8 mouse cellular contexts compared by ENCODE assay signal in genomic region chr5:107867970-107868904, GRCm38 (mm10). TPM values are rescaled to one million over a fixed set of nuclear protein-coding genes. Genes with fewer than 3 reads are reported as not detected.
A peak's percentile ranks its signal among the peaks of the same experiment; 100 is the strongest.
DNase-seq lines count a peak whose midpoint lies in the region; ATAC-seq lines count a peak whose summit lies in the region.

No protein-coding gene starts in this region.

- H3K9ac ChIP-seq in embryonic facial prominence, embryonic 13.5 days, result peak overlapping the region; percentile 93
- peak overlapping the region; percentile 86 for H3K9ac ChIP-seq in neural tube, embryonic 12.5 days

- ATAC-seq in embryonic facial prominence, embryonic 13.5 days (ENCODE audit: insufficient number of reproducible peaks, insufficient read depth, low FRiP score, low TSS enrichment, low read depth), result peak; percentile 77
- ATAC-seq in neural tube, embryonic 12.5 days (ENCODE audit: low FRiP score, low read depth), result peak; percentile 77

- H3K27ac ChIP-seq in embryonic facial prominence, embryonic 13.5 days, result peak overlapping the region; percentile 96
- peak overlapping the region; percentile 98 for H3K27ac ChIP-seq in heart, embryonic 10.5 days
- peak overlapping the region; percentile 92 for H3K27ac ChIP-seq in neural tube, embryonic 12.5 days

- H3K4me3 ChIP-seq in embryonic facial prominence, embryonic 13.5 days, result peak overlapping the region; percentile 84
- peak overlapping the region; percentile 87 for H3K4me3 ChIP-seq in heart, embryonic 10.5 days
- peak overlapping the region; percentile 89 for H3K4me3 ChIP-seq in neural tube, embryonic 12.5 days

- H3K9me3 ChIP-seq in embryonic facial prominence, embryonic 13.5 days, result no peaks in the 10 kb centered on the region
- no peaks in the 10 kb centered on the region for H3K9me3 ChIP-seq in heart, embryonic 10.5 days
- no peaks in the 10 kb centered on the region for H3K9me3 ChIP-seq in neural tube, embryonic 12.5 days

- under 1% methylated on average over 80 of the region's 82 CpGs for WGBS in embryonic facial prominence, embryonic 13.5 days
- WGBS in heart, embryonic 10.5 days, result under 1% methylated on average over 82 of the region's 82 CpGs
- WGBS in neural tube, embryonic 12.5 days, result under 1% methylated on average over 80 of the region's 82 CpGs

- peak; percentile 80 for DNase-seq in B cell, adult 2 months
- DNase-seq in adrenal gland, postnatal 10 days, result peak; percentile 75
- peak; percentile 85 for DNase-seq in heart, embryonic 10.5 days (ENCODE audit: low spot score)
- peak; percentile 79 for DNase-seq in kidney, adult 9 months
- peak; percentile 70 to 73 for DNase-seq in lung, adult 18-20 months
- peak; percentile 69 for DNase-seq in testis, postnatal 10 days (ENCODE audit: low spot score)

- peak overlapping the region; percentile 64 for H3K4me2 ChIP-seq in embryonic facial prominence, embryonic 13.5 days
- H3K4me2 ChIP-seq in neural tube, embryonic 12.5 days (replicated peaks), result peak overlapping the region; percentile 72

- no peaks in the 10 kb centered on the region for H3K36me3 ChIP-seq in embryonic facial prominence, embryonic 13.5 days
- H3K36me3 ChIP-seq in heart, embryonic 10.5 days, result no peaks in the 10 kb centered on the region
- no peaks in the 10 kb centered on the region for H3K36me3 ChIP-seq in neural tube, embryonic 12.5 days

- H3K27me3 ChIP-seq in embryonic facial prominence, embryonic 13.5 days, result 0 out of 2 replicates have a peak, but pooled peaks cover 2% of the 10 kb centered on the region
- H3K27me3 ChIP-seq in heart, embryonic 10.5 days (ENCODE audit: insufficient read depth, poor library complexity, severe bottlenecking), result no peaks in the 10 kb centered on the region
- H3K27me3 ChIP-seq in neural tube, embryonic 12.5 days (replicated peaks), result no peaks in the 10 kb centered on the region; the same call in 1 of the 2 replicates

- H3K4me1 ChIP-seq in embryonic facial prominence, embryonic 13.5 days, result 0 out of 2 replicates have a peak, but pooled peaks cover 4% of the 10 kb centered on the region
- H3K4me1 ChIP-seq in heart, embryonic 10.5 days, result peaks cover 34% of the 10 kb centered on the region
- H3K4me1 ChIP-seq in neural tube, embryonic 12.5 days, result 0 out of 2 replicates have a peak, but pooled peaks cover 5% of the 10 kb centered on the region

RNA-seq across cellular contexts. Expression of gene Evi5, which starts 6.7 kb away (rescaled TPM):
- 10 to 100 TPM; 54.0 to 58.4 TPM for total RNA-seq in adrenal gland, postnatal 10 days (2021)
- 76.6 and 80.9 TPM in 2 replicates for polyA plus RNA-seq in embryonic facial prominence, embryonic 13.5 days (2015; fragmentation: Nextera tagmentation; extraction: Ambion mirVana)
- 43.3 and 53.9 TPM in 2 replicates for polyA plus RNA-seq in heart, embryonic 10.5 days (2016; fragmentation: Nextera tagmentation; extraction: Ambion mirVana)
- 55.1 and 59.4 TPM in 2 replicates for polyA plus RNA-seq in neural tube, embryonic 12.5 days (2016; fragmentation: Nextera tagmentation; extraction: Ambion mirVana)

RNA-seq across cellular contexts. Expression of gene Rpl5, which starts 32.1 kb away (rescaled TPM):
- total RNA-seq in adrenal gland, postnatal 10 days (2021), result 10 to 100 TPM; 69.0 to 79.1 TPM
- 76.6 and 81.0 TPM in 2 replicates for polyA plus RNA-seq in embryonic facial prominence, embryonic 13.5 days (2015; fragmentation: Nextera tagmentation; extraction: Ambion mirVana)
- polyA plus RNA-seq in heart, embryonic 10.5 days (2016; fragmentation: Nextera tagmentation; extraction: Ambion mirVana), result 61.9 and 78.8 TPM in 2 replicates
- 57.3 and 58.6 TPM in 2 replicates for polyA plus RNA-seq in neural tube, embryonic 12.5 days (2016; fragmentation: Nextera tagmentation; extraction: Ambion mirVana)

RNA-seq across cellular contexts. Expression of gene Ube2d2b, which starts 38.3 kb away (rescaled TPM):
- not detected for total RNA-seq in adrenal gland, postnatal 10 days (2021)
- polyA plus RNA-seq in embryonic facial prominence, embryonic 13.5 days (2015; fragmentation: Nextera tagmentation; extraction: Ambion mirVana), result 0.20 and 0.26 TPM in 2 replicates
- polyA plus RNA-seq in heart, embryonic 10.5 days (2016; fragmentation: Nextera tagmentation; extraction: Ambion mirVana), result 0.20 and 0.25 TPM in 2 replicates
- 0.19 TPM in 2 replicates for polyA plus RNA-seq in neural tube, embryonic 12.5 days (2016; fragmentation: Nextera tagmentation; extraction: Ambion mirVana)

Comparison
In these comparisons a context has a peak if more than half of its experiments do, and no peak if none do; other contexts are left out.
1. Peak in every context shown above with its lines: DNase-seq, ATAC-seq, H3K4me3 ChIP-seq and H3K27ac ChIP-seq.